Mouse (Mus musculus): ENCODE results near the gene Olfr959.

GRCm38 (mm10) chr9:39553946-39554345 lies 21.4 kb downstream of the Olfr959 start, which contains the start of gene Olfr958:
- TF ChIP-seq CTCF (IDR thresholded peaks at IDR 0.05): no peak
- no peak for TF ChIP-seq EP300 (IDR thresholded peaks at IDR 0.05; ENCODE audit: insufficient read depth, low read depth, low read length)

Data from heart, adult 2 months (tissue).